Mouse (Mus musculus) MEL (cell line): ENCODE measurements around the gene Map3k20. TPM values are rescaled to one million over a fixed set of nuclear protein-coding genes. Genes with fewer than 3 reads are reported as not detected.
A peak's percentile ranks its signal among the peaks of the same experiment; 100 is the strongest.

Source experiments
- DNase-seq: peaks from one replicate; pipeline ENCODE4 v3.0.0; 2011; ENCODE audit warnings: low read depth, low spot score
- H3K27ac ChIP-seq: 2 replicates; pipeline ENCODE4 v1.5.1; 2012; ENCODE audit warnings: low read depth, mild to moderate bottlenecking, control low read depth, low read length, moderate library complexity; ENCODE audit not compliant: control insufficient read depth
- H3K27me3 ChIP-seq, 2 experiments: fragments of 150-350 bp in 1 of 2; sonication (generic) in 1 of 2; 2 replicates each; pipeline ENCODE4 v1.6.1; 2012; ENCODE audit warnings: low read length in 2 of 2, mild to moderate bottlenecking in 2 of 2, improper control_type of control experiment in 1 of 2, moderate library complexity in 1 of 2; ENCODE audit not compliant: insufficient read depth in 2 of 2, control insufficient read depth in 1 of 2
- H3K36me3 ChIP-seq, 2 experiments: 2 replicates each; pipeline ENCODE4 v1.6.1; 2012 to 2014; ENCODE audit warnings: low read length in 2 of 2, improper control_type of control experiment in 1 of 2, inconsistent platforms in 1 of 2, mild to moderate bottlenecking in 1 of 2; ENCODE audit not compliant: insufficient read depth in 2 of 2, control insufficient read depth in 1 of 2
- H3K4me1 ChIP-seq, 2 experiments: fragments of 150-350 bp in 1 of 2; sonication (generic) in 1 of 2; 2 replicates each; pipeline ENCODE4 v1.6.1; 2012; ENCODE audit warnings: low read length in 2 of 2, improper control_type of control experiment in 1 of 2, mild to moderate bottlenecking in 1 of 2; ENCODE audit not compliant: insufficient read depth in 2 of 2, control insufficient read depth in 1 of 2
- H3K4me3 ChIP-seq, 2 experiments: fragments of 150-350 bp in 1 of 2; sonication (generic) in 1 of 2; 2 replicates each; pipeline ENCODE4 v1.5.1; 2012; ENCODE audit warnings: low read depth in 2 of 2, low read length in 2 of 2, mild to moderate bottlenecking in 2 of 2, moderate library complexity in 2 of 2, control low read depth in 1 of 2, improper control_type of control experiment in 1 of 2; ENCODE audit not compliant: control insufficient read depth in 1 of 2, insufficient read depth in 1 of 2
- H3K79me2 ChIP-seq: 2 replicates; pipeline ENCODE4 v1.6.1; 2012; ENCODE audit warnings: mild to moderate bottlenecking, low read length, moderate library complexity; ENCODE audit not compliant: control insufficient read depth, poor library complexity, insufficient read depth
- H3K9ac ChIP-seq: 2 replicates; pipeline ENCODE4 v1.6.1; 2012; ENCODE audit warnings: low read depth, mild to moderate bottlenecking, control low read depth, low read length, moderate library complexity; ENCODE audit not compliant: control insufficient read depth, poor library complexity, severe bottlenecking
- H3K9me3 ChIP-seq: fragments of 150-350 bp; sonication (generic); replicated peaks from 2 replicates; pipeline ENCODE4 v1.6.1; 2012; ENCODE audit warnings: mild to moderate bottlenecking, low read length, improper control_type of control experiment, moderate library complexity; ENCODE audit not compliant: insufficient read depth
- CHD1 ChIP-seq: IDR thresholded peaks from 2 replicates; pipeline ENCODE4 v1.6.1; 2012; ENCODE audit warnings: low read depth, mild to moderate bottlenecking, inconsistent platforms, low read length, improper control_type of control experiment
- CHD2 ChIP-seq: IDR thresholded peaks from 2 replicates; pipeline ENCODE4 v1.6.1; 2011; ENCODE audit warnings: low read length, improper control_type of control experiment
- E2F4 ChIP-seq: IDR thresholded peaks from 2 replicates; pipeline ENCODE4 v1.6.1; 2011; ENCODE audit warnings: low read depth, low read length, improper control_type of control experiment, borderline replicate concordance
- ELF1 ChIP-seq: IDR thresholded peaks from 2 replicates; pipeline ENCODE4 v1.6.1; 2014; ENCODE audit warnings: low read depth, mild to moderate bottlenecking, inconsistent platforms, low read length, improper control_type of control experiment, moderate library complexity
- EP300 ChIP-seq, 2 experiments: IDR thresholded peaks; 2 replicates each; pipeline ENCODE4 v1.6.1; 2011; ENCODE audit warnings: improper control_type of control experiment in 2 of 2, low read length in 2 of 2, low read depth in 1 of 2, mild to moderate bottlenecking in 1 of 2
- GABPA ChIP-seq: IDR thresholded peaks from 2 replicates; pipeline ENCODE4 v1.6.1; 2012; ENCODE audit warnings: low read depth, mild to moderate bottlenecking, inconsistent platforms, low read length, improper control_type of control experiment, moderate library complexity
- GATA1 ChIP-seq: IDR thresholded peaks from 2 replicates; pipeline ENCODE4 v1.6.1; 2011; ENCODE audit warnings: low read depth, low read length, improper control_type of control experiment
- KAT2A ChIP-seq: conservative IDR thresholded peaks from 2 replicates; pipeline ENCODE4 v1.6.1; 2012; ENCODE audit warnings: low read depth, low read length, improper control_type of control experiment, inconsistent platforms
- MAFK ChIP-seq: IDR thresholded peaks from 2 replicates; pipeline ENCODE4 v1.6.1; 2011; ENCODE audit warnings: low read depth, mild to moderate bottlenecking, low read length, improper control_type of control experiment, borderline replicate concordance
- MAZ ChIP-seq: IDR thresholded peaks from 2 replicates; pipeline ENCODE4 v1.6.1; 2012; ENCODE audit warnings: low read depth, mild to moderate bottlenecking, inconsistent platforms, low read length, improper control_type of control experiment
- MEF2A ChIP-seq: IDR thresholded peaks from 2 replicates; pipeline ENCODE4 v1.6.1; 2014; ENCODE audit warnings: low read depth, mild to moderate bottlenecking, inconsistent platforms, low read length, improper control_type of control experiment; ENCODE audit not compliant: poor library complexity, insufficient replicate concordance, severe bottlenecking; ENCODE audit errors: extremely low read depth
- MYB ChIP-seq: IDR thresholded peaks from 2 replicates; pipeline ENCODE4 v1.6.1; 2011; ENCODE audit warnings: mild to moderate bottlenecking, low read depth, low read length, improper control_type of control experiment
- NRF1 ChIP-seq: IDR thresholded peaks from 2 replicates; pipeline ENCODE4 v1.6.1; 2014; ENCODE audit warnings: low read depth, mild to moderate bottlenecking, inconsistent platforms, low read length, improper control_type of control experiment, moderate library complexity; ENCODE audit not compliant: poor library complexity, insufficient read depth, severe bottlenecking
- POLR2A ChIP-seq, 2 experiments: IDR thresholded peaks; 2 replicates each; pipeline ENCODE4 v1.6.1; 2011 to 2012; ENCODE audit warnings: low read length in 2 of 2, mild to moderate bottlenecking in 2 of 2, control low read depth in 1 of 2, improper control_type of control experiment in 1 of 2, low read depth in 1 of 2, moderate library complexity in 1 of 2; ENCODE audit not compliant: control insufficient read depth in 1 of 2, insufficient read depth in 1 of 2, poor library complexity in 1 of 2
- POLR2AphosphoS2 ChIP-seq: IDR thresholded peaks from 2 replicates; pipeline ENCODE4 v1.6.1; 2011; ENCODE audit warnings: low read length, improper control_type of control experiment
- POLR2AphosphoS5 ChIP-seq: IDR thresholded peaks from 2 replicates; pipeline ENCODE4 v1.6.1; 2012; ENCODE audit warnings: low read depth, borderline replicate concordance, mild to moderate bottlenecking, inconsistent platforms, low read length, moderate library complexity, mixed read lengths
- RAD21 ChIP-seq: IDR thresholded peaks from 2 replicates; pipeline ENCODE4 v1.6.1; 2011; ENCODE audit warnings: mild to moderate bottlenecking, low read depth, low read length, improper control_type of control experiment
- RCOR1 ChIP-seq: IDR thresholded peaks from 2 replicates; pipeline ENCODE4 v1.6.1; 2012; ENCODE audit warnings: low read depth, mild to moderate bottlenecking, inconsistent platforms, low read length, improper control_type of control experiment
- SIN3A ChIP-seq: IDR thresholded peaks from 2 replicates; pipeline ENCODE4 v1.6.1; 2012; ENCODE audit warnings: low read length, improper control_type of control experiment, inconsistent platforms
- SMC3 ChIP-seq: IDR thresholded peaks from 2 replicates; pipeline ENCODE4 v1.6.1; 2011; ENCODE audit warnings: low read depth, low read length, improper control_type of control experiment
- TBP ChIP-seq: IDR thresholded peaks from 2 replicates; pipeline ENCODE4 v1.8.0; 2011; ENCODE audit warnings: low read depth, low read length, improper control_type of control experiment
- TCF12 ChIP-seq: IDR thresholded peaks from 2 replicates; pipeline ENCODE4 v1.6.1; 2014; ENCODE audit warnings: low read depth, mild to moderate bottlenecking, inconsistent platforms, low read length, improper control_type of control experiment, moderate library complexity
- UBTF ChIP-seq: IDR thresholded peaks from 2 replicates; pipeline ENCODE4 v1.6.1; 2012; ENCODE audit warnings: low read depth, mild to moderate bottlenecking, inconsistent platforms, low read length, improper control_type of control experiment, moderate library complexity, borderline replicate concordance; ENCODE audit not compliant: insufficient read depth
- USF1 ChIP-seq: IDR thresholded peaks from 2 replicates; pipeline ENCODE4 v1.6.1; 2014; ENCODE audit warnings: low read depth, mild to moderate bottlenecking, inconsistent platforms, low read length, improper control_type of control experiment, moderate library complexity
- USF2 ChIP-seq, 2 experiments: IDR thresholded peaks; 2 replicates each; pipeline ENCODE4 v1.6.1; 2011 to 2012; ENCODE audit warnings: improper control_type of control experiment in 2 of 2, low read length in 2 of 2, borderline replicate concordance in 1 of 2, inconsistent platforms in 1 of 2, low read depth in 1 of 2, mild to moderate bottlenecking in 1 of 2; ENCODE audit not compliant: insufficient read depth in 1 of 2
- ZC3H11A ChIP-seq: IDR thresholded peaks from 2 replicates; pipeline ENCODE4 v1.6.1; 2012; ENCODE audit warnings: low read depth, mild to moderate bottlenecking, inconsistent platforms, low read length, improper control_type of control experiment
- ZKSCAN1 ChIP-seq: IDR thresholded peaks from 2 replicates; pipeline ENCODE4 v1.6.1; 2012; ENCODE audit warnings: low read depth, mild to moderate bottlenecking, inconsistent platforms, low read length, improper control_type of control experiment, moderate library complexity
- ZMIZ1 ChIP-seq: IDR thresholded peaks from 2 replicates; pipeline ENCODE4 v1.6.1; 2012; ENCODE audit warnings: low read depth, mild to moderate bottlenecking, inconsistent platforms, low read length, improper control_type of control experiment, moderate library complexity
- ZNF384 ChIP-seq: IDR thresholded peaks from 2 replicates; pipeline ENCODE4 v1.6.1; 2012; ENCODE audit warnings: low read depth, mild to moderate bottlenecking, inconsistent platforms, low read length, improper control_type of control experiment
- polyA plus RNA-seq, 2 experiments: library from polyadenylated mRNA; stranded (reverse) in 1 of 2; unstranded in 1 of 2; fragments of >175 nt in 1 of 2; fragments of >200 nt in 1 of 2; gene quantifications; 2 replicates each; pipeline versions ENCODE4 v1.2.1 to v1.2.4; 2012; ENCODE audit warnings: low replicate concordance in 2 of 2, low read depth in 1 of 2; ENCODE audit not compliant: insufficient read length in 2 of 2, insufficient read depth in 1 of 2, missing spikeins in 1 of 2
- total RNA-seq: library from RNA; depleted of rRNA; stranded (reverse); fragments of 300-350 nt; gene quantifications from 2 replicates; pipeline ENCODE4 v1.2.3, GENCODE M21; 2012

The Map3k20 gene
- total and polyA plus RNA-seq, 3 experiments, result 7.4 to 9.6 TPM; not detected in 1

DNA sequence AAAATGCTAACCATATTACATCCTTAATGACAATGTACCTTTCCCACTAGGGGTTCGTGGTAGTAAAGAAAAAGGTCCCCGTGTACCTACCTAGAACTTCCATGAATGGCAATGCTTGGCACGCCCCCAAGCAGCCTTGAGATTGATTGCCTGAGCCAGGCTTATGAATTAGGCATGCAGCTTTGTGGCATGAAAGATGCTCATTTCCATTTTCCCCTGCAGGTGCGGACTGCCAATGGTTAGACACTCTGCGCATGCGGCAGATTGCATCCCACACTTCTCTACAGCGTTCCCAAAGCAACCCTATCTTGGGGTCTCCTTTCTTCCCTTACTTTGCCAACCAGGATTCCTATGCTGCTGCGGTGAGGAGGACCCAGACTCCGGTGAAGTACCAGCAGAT lies 155.6 kb downstream of the Map3k20 start:
- Histone ChIP-seq H3K4me1 (peaks cover 0 to 16% of the 10 kb centered on the region in 2 experiments; a peak in 3 of 4 replicates), H3K9ac (no peak overlapping the region), H3K27me3 (no peaks in the 10 kb centered on the region), H3K36me3 (peaks cover 0 to 12% of the 10 kb centered on the region in 2 experiments; a peak in 2 of 4 replicates), H3K9me3 (no peaks in the 10 kb centered on the region), H3K27ac (no peak overlapping the region)
- no peak for DNase-seq
- TF ChIP-seq USF1 (no peak), CHD2 (no peak), TCF12 (no peak), E2F4 (no peak), ELF1 (no peak), GABPA (no peak), ZC3H11A (no peak), POLR2AphosphoS2 (no peak), EP300 (IDR thresholded peaks at IDR 0.05; ENCODE audit: low read depth in 1 of 2, low read length in 2 of 2) (no peak), UBTF (no peak), MAFK (no peak), RAD21 (no peak), SMC3 (no peak), MEF2A (no peak), KAT2A (no peak), MYB (no peak), ZMIZ1 (no peak), SIN3A (no peak), ZNF384 (no peak), MAZ (no peak)
- TF ChIP-seq, all 39 proteins: peak for 0
- H3K79me2 ChIP-seq, result no peaks in the 10 kb centered on the region
- no peak overlapping the region for H3K4me3 ChIP-seq

DNA sequence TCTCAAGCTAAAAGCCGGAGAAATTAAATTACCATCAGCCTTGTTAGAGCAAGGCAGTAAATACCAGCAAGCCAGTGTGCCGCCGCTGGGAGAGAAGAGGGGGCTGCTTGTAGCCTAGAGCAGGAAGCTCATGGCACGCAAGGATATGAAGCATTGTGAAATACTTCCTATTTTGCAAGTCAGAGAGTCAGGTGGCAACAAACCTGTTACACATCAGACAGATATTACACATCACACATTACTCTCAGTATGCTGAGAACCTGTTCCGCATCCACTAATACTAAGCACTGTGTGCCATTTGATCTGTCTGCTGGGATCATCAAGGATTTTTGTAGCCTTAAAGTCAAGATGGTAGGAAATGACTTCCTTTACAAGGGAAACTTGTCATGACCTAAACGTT lies 157.4 kb downstream of the Map3k20 start:
- Histone ChIP-seq H3K4me1 (peaks cover 0 to 16% of the 10 kb centered on the region in 2 experiments; a peak in 3 of 4 replicates), H3K36me3 (peaks cover 0 to 12% of the 10 kb centered on the region in 2 experiments; a peak in 2 of 4 replicates), H3K27ac (no peak overlapping the region), H3K9me3 (no peaks in the 10 kb centered on the region), H3K9ac (no peak overlapping the region), H3K79me2 (no peaks in the 10 kb centered on the region), H3K4me3 (no peak overlapping the region), H3K27me3 (no peaks in the 10 kb centered on the region)
- DNase-seq, result peak; percentile 9
- TF ChIP-seq ZC3H11A, result no peak
- no peak for TF ChIP-seq CHD1
- TF ChIP-seq ZKSCAN1, result no peak
- TF ChIP-seq RCOR1, result no peak
- no peak for TF ChIP-seq POLR2A (IDR thresholded peaks at IDR 0.05; ENCODE audit: control insufficient read depth in 1 of 2, insufficient read depth in 1 of 2, low read depth in 1 of 2, low read length in 2 of 2, poor library complexity in 1 of 2)
- no peak for TF ChIP-seq POLR2AphosphoS5
- no peak for TF ChIP-seq USF2 (IDR thresholded peaks at IDR 0.05; ENCODE audit: borderline replicate concordance in 1 of 2, insufficient read depth in 1 of 2, low read depth in 1 of 2, low read length in 2 of 2)
- no peak for TF ChIP-seq NRF1
- no peak for TF ChIP-seq SIN3A
- no peak for TF ChIP-seq GATA1
- TF ChIP-seq TBP, result no peak
- TF ChIP-seq EP300 (IDR thresholded peaks at IDR 0.05; ENCODE audit: low read depth in 1 of 2, low read length in 2 of 2), result no peak
- no peak for TF ChIP-seq E2F4
- TF ChIP-seq, all 39 proteins: peak for 0
